Mouse (Mus musculus): ENCODE data around the gene Dclre1a. TPM values are rescaled to one million over a fixed set of nuclear protein-coding genes. Genes with fewer than 3 reads are reported as not detected.
"Not testable (repeated sequence)": the region's sequence is repeated elsewhere in the genome, so short reads cannot be mapped to it uniquely, and the experiment has no call there.

Dclre1a gene
- total and polyA plus RNA-seq, 2 experiments from 2014 or later = 9.8 to 10.4 TPM

DNA sequence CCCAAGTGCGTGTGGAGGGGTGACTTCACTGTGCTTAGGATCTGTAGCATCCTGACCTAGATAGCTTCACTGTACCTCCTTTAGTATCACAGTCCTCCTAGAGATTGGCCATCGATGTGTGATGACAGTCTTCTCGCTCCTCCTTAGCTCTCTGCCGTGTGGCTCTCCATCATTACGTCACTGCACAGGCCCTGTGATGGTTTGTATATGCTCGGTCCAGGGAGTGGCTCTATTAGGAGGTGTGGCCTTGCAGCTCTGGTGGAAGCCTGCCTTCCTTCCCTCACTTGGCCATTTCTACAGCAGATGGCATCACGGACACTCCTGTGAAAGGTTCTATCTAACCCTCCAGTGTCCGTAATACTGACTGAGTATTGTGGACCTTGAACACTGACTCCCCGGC is 12.3 kb downstream of the Dclre1a start:
- Histone ChIP-seq H3K4me1 (ENCODE audit: insufficient read depth) (no peaks in the 10 kb centered on the region), H3K4me2 (ENCODE audit: low read depth) (no peak overlapping the region), H3K9me3 (ENCODE audit: low read length) (no peaks in the 10 kb centered on the region), H3K27me3 (ENCODE audit: insufficient read depth, low read length) (no peaks in the 10 kb centered on the region), H3K9ac (no peak overlapping the region), H3K4me3 (ENCODE audit: low read depth, low read length) (no peak overlapping the region), H3K27ac (ENCODE audit: low read depth, low read length) (no peak overlapping the region), H3K36me3 (ENCODE audit: insufficient read depth) (peaks cover 11% of the 10 kb centered on the region)
- 93% methylated on average over 9 of the region's 9 CpGs for WGBS
- DNase-seq = no peak
- no peak for TF ChIP-seq CTCF (IDR thresholded peaks at IDR 0.05; ENCODE audit: low read depth)
- no peak for ATAC-seq

DNA sequence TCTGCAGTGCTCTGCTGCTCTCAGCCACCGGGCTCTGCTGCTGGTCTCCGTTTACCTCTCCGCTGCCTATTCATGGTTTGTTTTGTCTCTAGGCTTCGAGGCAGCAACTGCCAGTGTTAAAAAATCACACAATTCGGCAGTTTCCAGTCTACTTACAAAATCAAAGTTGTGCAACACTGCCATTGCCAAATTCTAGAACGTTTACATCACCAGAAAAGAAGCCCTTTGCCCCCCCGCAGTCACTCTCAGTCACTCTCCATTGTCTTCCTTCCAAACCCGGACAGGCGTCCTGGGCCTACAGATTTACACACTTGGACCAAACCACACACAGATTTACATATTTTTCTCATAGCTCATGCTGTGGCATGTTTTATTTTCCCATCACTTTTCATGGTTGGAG is 13.0 kb downstream of the Dclre1a start:
- DNase-seq = no peak
- no peak for TF ChIP-seq CTCF (IDR thresholded peaks at IDR 0.05; ENCODE audit: low read depth)
- no peaks in the 10 kb centered on the region for H3K27me3 ChIP-seq (ENCODE audit: insufficient read depth, low read length)
- peaks cover 11% of the 10 kb centered on the region for H3K36me3 ChIP-seq (ENCODE audit: insufficient read depth)
- WGBS = 49% methylated on average over 9 of the region's 9 CpGs
- H3K9me3 ChIP-seq (ENCODE audit: low read length) = no peaks in the 10 kb centered on the region
- no peak overlapping the region for H3K4me3 ChIP-seq (ENCODE audit: low read depth, low read length)
- no peaks in the 10 kb centered on the region for H3K4me1 ChIP-seq (ENCODE audit: insufficient read depth)
- no peak overlapping the region for H3K9ac ChIP-seq
- no peak for ATAC-seq
- no peak overlapping the region for H3K27ac ChIP-seq (ENCODE audit: low read depth, low read length)
- H3K4me2 ChIP-seq (ENCODE audit: low read depth) = no peak overlapping the region

DNA sequence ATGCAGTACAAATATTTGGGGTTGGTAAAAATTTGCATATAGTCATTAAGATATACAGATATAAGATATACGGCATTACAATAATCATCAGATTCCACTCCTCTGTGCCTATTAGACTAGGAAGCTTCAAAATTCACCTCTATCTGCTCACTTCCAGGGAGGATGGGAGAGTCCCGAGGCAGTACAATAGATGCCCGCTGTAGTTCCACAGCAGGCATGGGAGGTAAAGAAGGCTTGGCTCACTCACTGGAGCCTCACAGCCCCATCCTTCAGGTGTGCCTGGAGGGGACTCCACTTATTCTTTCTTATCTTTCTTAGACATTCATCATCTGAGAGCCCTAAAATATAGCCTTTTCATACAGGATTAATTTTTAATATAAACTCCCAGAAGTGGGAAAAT is 13.7 kb downstream of the Dclre1a start:
- Histone ChIP-seq H3K4me2 (ENCODE audit: low read depth) (no peak overlapping the region), H3K27ac (ENCODE audit: low read depth, low read length) (no peak overlapping the region), H3K27me3 (ENCODE audit: insufficient read depth, low read length) (no peaks in the 10 kb centered on the region), H3K9ac (no peak overlapping the region), H3K4me1 (ENCODE audit: insufficient read depth) (no peaks in the 10 kb centered on the region), H3K9me3 (ENCODE audit: low read length) (no peaks in the 10 kb centered on the region), H3K4me3 (ENCODE audit: low read depth, low read length) (no peak overlapping the region), H3K36me3 (ENCODE audit: insufficient read depth) (peaks cover 11% of the 10 kb centered on the region)
- no peak for ATAC-seq
- WGBS = 85% methylated on average over 3 of the region's 3 CpGs
- TF ChIP-seq CTCF (IDR thresholded peaks at IDR 0.05; ENCODE audit: low read depth) = no peak
- no peak for DNase-seq

DNA sequence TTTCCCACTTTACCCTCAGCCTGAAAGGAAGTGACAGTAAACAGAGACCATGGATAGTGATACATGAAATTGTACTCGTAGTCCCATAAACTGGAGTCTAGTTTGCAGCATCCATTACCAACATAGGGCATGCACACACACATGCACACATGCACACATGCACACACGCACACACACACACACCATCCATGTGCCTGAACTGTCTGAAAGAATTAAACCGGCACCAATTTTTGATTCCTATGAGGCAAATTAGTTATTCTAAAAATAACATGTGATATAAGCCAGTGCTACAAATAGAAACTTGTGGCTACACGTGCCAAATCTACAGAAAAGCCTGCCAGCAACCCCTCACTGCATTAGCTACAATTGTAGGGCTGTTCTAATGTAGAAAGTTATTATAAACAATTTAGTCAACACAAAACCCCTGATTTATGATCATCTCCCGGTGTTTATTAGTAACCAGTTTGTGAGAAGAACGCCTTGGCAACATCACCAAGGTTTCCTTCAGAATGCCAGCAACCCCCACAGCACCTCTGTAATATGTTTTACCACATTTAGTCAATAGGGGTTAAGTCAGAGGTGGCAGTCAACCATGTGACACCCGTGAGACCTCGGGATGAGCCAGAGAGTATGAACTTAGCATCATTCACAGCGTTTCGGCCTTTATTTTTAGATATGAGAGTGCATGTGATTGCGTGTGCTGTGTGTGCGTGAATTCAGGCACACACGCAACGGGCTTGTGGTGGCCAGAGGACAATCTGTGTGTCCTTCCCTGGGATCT is 14.5 kb downstream of the Dclre1a start:
- Histone ChIP-seq H3K27ac (ENCODE audit: low read depth, low read length) (no peak overlapping the region), H3K36me3 (ENCODE audit: insufficient read depth) (peaks cover 11% of the 10 kb centered on the region), H3K4me3 (ENCODE audit: low read depth, low read length) (no peak overlapping the region), H3K9me3 (ENCODE audit: low read length) (no peaks in the 10 kb centered on the region), H3K27me3 (ENCODE audit: insufficient read depth, low read length) (no peaks in the 10 kb centered on the region), H3K4me2 (ENCODE audit: low read depth) (no peak overlapping the region), H3K4me1 (ENCODE audit: insufficient read depth) (no peaks in the 10 kb centered on the region), H3K9ac (no peak overlapping the region)
- DNase-seq (peak; percentile 46), ATAC-seq (0 out of 2 replicates have a peak, but pooled peaks have one; percentile 29)
- WGBS = 83% methylated on average over 14 of the region's 14 CpGs
- TF ChIP-seq CTCF (IDR thresholded peaks at IDR 0.05; ENCODE audit: low read depth) = no peak

DNA sequence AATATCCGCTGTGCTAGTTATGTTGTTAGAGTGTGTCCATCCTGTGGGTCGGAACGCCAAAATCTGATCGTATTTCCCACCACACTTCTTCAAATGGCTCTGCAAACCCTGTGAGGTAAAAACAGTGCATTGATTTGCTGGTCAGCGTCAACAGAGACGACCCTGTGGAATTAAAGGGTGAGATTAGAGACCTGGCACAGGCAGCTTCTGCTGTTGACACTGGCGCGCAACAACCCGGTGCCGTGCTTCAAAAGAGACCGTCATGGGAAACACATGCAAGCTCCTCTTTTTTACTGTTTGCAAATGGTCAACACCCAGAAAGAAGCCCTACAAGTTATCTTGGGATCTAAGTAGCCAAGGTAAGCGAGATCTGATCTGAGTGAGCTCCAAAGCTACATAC is 16.8 kb downstream of the Dclre1a start:
- ATAC-seq (no peak), DNase-seq (no peak)
- Histone ChIP-seq H3K27ac (ENCODE audit: low read depth, low read length) (no peak overlapping the region), H3K27me3 (ENCODE audit: insufficient read depth, low read length) (no peaks in the 10 kb centered on the region), H3K9ac (no peak overlapping the region), H3K9me3 (ENCODE audit: low read length) (no peaks in the 10 kb centered on the region), H3K4me2 (ENCODE audit: low read depth) (no peak overlapping the region), H3K36me3 (ENCODE audit: insufficient read depth) (peaks cover 7% of the 10 kb centered on the region), H3K4me3 (ENCODE audit: low read depth, low read length) (no peak overlapping the region), H3K4me1 (ENCODE audit: insufficient read depth) (no peaks in the 10 kb centered on the region)
- TF ChIP-seq CTCF (IDR thresholded peaks at IDR 0.05; ENCODE audit: low read depth) = no peak
- WGBS = 92% methylated on average over 12 of the region's 12 CpGs

DNA sequence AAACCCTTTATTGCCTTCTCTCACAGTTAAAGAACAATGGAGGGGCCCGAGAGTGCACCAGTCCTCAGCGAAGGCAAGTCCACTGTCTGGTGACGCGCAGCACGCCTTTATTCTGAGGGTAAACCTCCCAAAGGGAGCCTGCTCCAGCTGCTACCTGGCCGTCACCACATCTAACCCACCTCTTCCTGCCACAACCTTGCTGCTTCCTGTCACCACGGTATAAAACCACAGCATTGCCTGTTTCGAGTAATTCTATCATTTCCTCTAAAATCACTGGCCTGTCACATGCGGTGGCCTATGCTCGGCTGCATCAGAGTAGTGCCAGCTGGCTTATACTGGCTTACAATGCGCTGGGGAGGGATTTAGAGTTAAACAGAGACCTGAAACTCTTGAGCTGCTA is 17.5 kb downstream of the Dclre1a start:
- H3K27ac ChIP-seq (ENCODE audit: low read depth, low read length); H3K27me3 ChIP-seq (ENCODE audit: insufficient read depth, low read length); DNase-seq; H3K4me3 ChIP-seq (ENCODE audit: low read depth, low read length); H3K36me3 ChIP-seq (ENCODE audit: insufficient read depth); H3K4me2 ChIP-seq (ENCODE audit: low read depth); ATAC-seq; H3K9me3 ChIP-seq (ENCODE audit: low read length); H3K4me1 ChIP-seq (ENCODE audit: insufficient read depth); H3K9ac ChIP-seq: not testable (repeated sequence)
- WGBS = no CpG with 5 or more reads among the region's 11 CpGs

DNA sequence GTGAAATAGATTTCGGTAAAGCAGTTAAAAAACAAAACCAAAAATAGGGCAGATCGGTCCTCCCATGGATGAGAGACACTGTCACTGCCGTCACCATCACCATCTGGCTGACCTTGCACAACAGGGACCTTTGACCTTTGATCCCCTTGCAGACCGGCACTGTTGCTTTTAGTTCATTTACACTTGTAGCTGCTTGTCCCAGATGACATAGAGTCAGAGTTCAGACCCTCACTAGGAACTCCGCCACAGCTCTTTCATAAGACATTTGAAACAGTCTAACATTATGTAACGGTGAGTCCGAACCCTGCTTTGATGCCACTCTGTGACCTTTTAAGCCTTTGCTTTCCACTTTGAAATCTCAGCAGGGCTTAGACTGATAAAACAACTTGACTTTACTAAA is 28.6 kb downstream of the Dclre1a start:
- not testable (repeated sequence) for H3K9me3 ChIP-seq (ENCODE audit: low read length); H3K27me3 ChIP-seq (ENCODE audit: insufficient read depth, low read length); H3K4me3 ChIP-seq (ENCODE audit: low read depth, low read length); H3K27ac ChIP-seq (ENCODE audit: low read depth, low read length); ATAC-seq; H3K36me3 ChIP-seq (ENCODE audit: insufficient read depth); H3K4me2 ChIP-seq (ENCODE audit: low read depth); H3K4me1 ChIP-seq (ENCODE audit: insufficient read depth); DNase-seq; H3K9ac ChIP-seq
- WGBS = no CpG with 5 or more reads among the region's 7 CpGs

DNA sequence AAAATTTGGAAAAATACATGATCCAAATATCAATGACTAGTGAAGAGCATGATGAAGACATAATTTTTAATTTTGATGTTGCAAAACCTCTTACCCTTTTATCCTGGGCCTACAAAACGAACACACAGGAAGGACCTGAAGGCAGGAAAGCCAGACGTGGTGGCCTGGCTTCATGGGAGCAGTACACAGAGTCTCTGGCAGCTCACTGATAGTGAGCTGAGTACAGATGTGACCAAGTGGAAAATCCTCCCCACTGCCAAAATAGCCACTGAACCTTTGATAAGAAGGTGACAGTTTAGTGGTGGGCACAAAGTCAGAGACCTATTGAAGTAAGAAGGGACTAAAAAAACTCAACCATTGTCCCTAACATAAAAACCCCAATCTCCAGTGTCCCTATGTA is 34.5 kb downstream of the Dclre1a start:
- not testable (repeated sequence) for ATAC-seq; H3K4me2 ChIP-seq (ENCODE audit: low read depth); H3K27me3 ChIP-seq (ENCODE audit: insufficient read depth, low read length); H3K4me1 ChIP-seq (ENCODE audit: insufficient read depth); H3K36me3 ChIP-seq (ENCODE audit: insufficient read depth); DNase-seq; H3K9ac ChIP-seq; H3K4me3 ChIP-seq (ENCODE audit: low read depth, low read length); H3K27ac ChIP-seq (ENCODE audit: low read depth, low read length); H3K9me3 ChIP-seq (ENCODE audit: low read length)
- WGBS = no CpG with 5 or more reads among the region's 2 CpGs

DNA sequence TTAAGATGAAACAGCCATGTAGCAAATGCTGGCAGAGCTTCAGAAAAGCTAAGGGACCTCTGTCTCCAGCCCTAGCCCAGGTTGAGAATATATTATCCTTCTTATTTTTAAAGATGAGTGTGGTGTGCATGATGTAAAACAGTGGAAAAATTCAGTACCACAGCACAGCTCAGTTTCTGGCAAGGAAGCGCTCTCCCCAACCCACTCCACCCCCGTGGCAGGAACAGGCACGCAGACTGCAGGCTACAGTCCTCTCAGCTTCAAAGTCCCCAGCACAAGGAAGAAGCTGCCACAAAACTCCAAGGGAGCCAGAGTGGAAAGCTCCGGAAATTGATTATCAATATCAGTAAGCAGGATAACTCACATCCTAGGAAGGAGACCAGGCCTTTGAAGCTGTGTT is 36.8 kb downstream of the Dclre1a start:
- H3K27ac ChIP-seq (ENCODE audit: low read depth, low read length); H3K9ac ChIP-seq; H3K9me3 ChIP-seq (ENCODE audit: low read length); DNase-seq; H3K36me3 ChIP-seq (ENCODE audit: insufficient read depth); H3K4me3 ChIP-seq (ENCODE audit: low read depth, low read length); H3K4me1 ChIP-seq (ENCODE audit: insufficient read depth); H3K4me2 ChIP-seq (ENCODE audit: low read depth); ATAC-seq; H3K27me3 ChIP-seq (ENCODE audit: insufficient read depth, low read length): not testable (repeated sequence)
- no CpG with 5 or more reads among the region's 4 CpGs for WGBS

DNA sequence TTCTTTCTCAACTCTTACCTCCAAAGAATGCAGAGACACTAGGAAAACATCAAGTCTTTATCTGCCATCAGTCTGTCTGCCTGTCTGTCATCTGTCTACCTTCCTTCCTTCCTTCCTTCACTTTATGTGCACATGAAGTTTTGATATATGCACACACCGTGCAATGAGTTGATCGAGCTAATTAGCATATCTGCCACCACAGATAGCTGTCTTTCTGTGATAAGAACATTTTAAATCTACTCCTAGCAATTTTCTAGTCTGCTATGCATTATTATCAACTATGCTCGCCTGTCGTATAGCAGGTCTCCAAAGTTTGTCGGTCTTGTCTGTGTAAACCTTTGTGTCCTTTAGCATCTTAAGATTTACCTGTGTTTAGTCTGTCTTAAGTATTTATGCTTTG is 44.5 kb downstream of the Dclre1a start:
- ATAC-seq; H3K9me3 ChIP-seq (ENCODE audit: low read length); DNase-seq; H3K4me3 ChIP-seq (ENCODE audit: low read depth, low read length); H3K4me1 ChIP-seq (ENCODE audit: insufficient read depth); H3K27ac ChIP-seq (ENCODE audit: low read depth, low read length); H3K9ac ChIP-seq; H3K27me3 ChIP-seq (ENCODE audit: insufficient read depth, low read length); H3K4me2 ChIP-seq (ENCODE audit: low read depth); H3K36me3 ChIP-seq (ENCODE audit: insufficient read depth): not testable (repeated sequence)
- no CpG with 5 or more reads among the region's 5 CpGs for WGBS
